Mouse (Mus musculus): ENCODE measurements around the gene Cltrn. TPM values are rescaled to one million over a fixed set of nuclear protein-coding genes. Genes with fewer than 3 reads are reported as not detected.

The Cltrn gene
- polyA plus RNA-seq, 1 experiment from 2014 or later: 3.4 TPM

- no peak for ATAC-seq (ENCODE audit: insufficient number of reproducible peaks, insufficient read depth, low FRiP score, low read depth)
- WGBS: 66% methylated on average over 2 of the region's 2 CpGs
- no peak overlapping the region for H3K27ac ChIP-seq (ENCODE audit: low read length)
Observed at GRCm38 (mm10) chrX:164152703-164153102, 64.1 kb downstream of the Cltrn start.

GRCm38 (mm10) chrX:164153606-164154005 lies 65.0 kb downstream of the Cltrn start:
- ATAC-seq (ENCODE audit: insufficient number of reproducible peaks, insufficient read depth, low FRiP score, low read depth): no peak
- Histone ChIP-seq H3K4me2 (replicated peaks; ENCODE audit: low read depth, low read length) (no peak overlapping the region), H3K4me3 (ENCODE audit: low read depth, low read length) (no peak overlapping the region), H3K9ac (replicated peaks; ENCODE audit: low read depth, low read length) (no peak overlapping the region), H3K27ac (ENCODE audit: low read length) (no peak overlapping the region), H3K27me3 (ENCODE audit: control insufficient read depth, insufficient read depth, low read length) (no peaks in the 10 kb centered on the region), H3K36me3 (ENCODE audit: control insufficient read depth, insufficient read depth, low read length) (no peaks in the 10 kb centered on the region), H3K9me3 (ENCODE audit: control insufficient read depth, low read depth, low read length) (no peaks in the 10 kb centered on the region), H3K4me1 (ENCODE audit: control insufficient read depth, insufficient read depth, low read length) (no peaks in the 10 kb centered on the region)

More at GRCm38 (mm10) chrX:164152703-164153102, 64.1 kb downstream of the Cltrn start:
- Histone ChIP-seq H3K4me3 (ENCODE audit: low read depth, low read length) (no peak overlapping the region), H3K36me3 (ENCODE audit: control insufficient read depth, insufficient read depth, low read length) (no peaks in the 10 kb centered on the region), H3K4me1 (ENCODE audit: control insufficient read depth, insufficient read depth, low read length) (no peaks in the 10 kb centered on the region), H3K9me3 (ENCODE audit: control insufficient read depth, low read depth, low read length) (no peaks in the 10 kb centered on the region), H3K9ac (replicated peaks; ENCODE audit: low read depth, low read length) (no peak overlapping the region), H3K4me2 (replicated peaks; ENCODE audit: low read depth, low read length) (no peak overlapping the region), H3K27me3 (ENCODE audit: control insufficient read depth, insufficient read depth, low read length) (no peaks in the 10 kb centered on the region)

- H3K9ac ChIP-seq (replicated peaks; ENCODE audit: low read depth, low read length): no peak overlapping the region
- H3K27me3 ChIP-seq (ENCODE audit: control insufficient read depth, insufficient read depth, low read length): no peaks in the 10 kb centered on the region
- H3K4me3 ChIP-seq (ENCODE audit: low read depth, low read length): no peak overlapping the region
- no peak for ATAC-seq (ENCODE audit: insufficient number of reproducible peaks, insufficient read depth, low FRiP score, low read depth)
- WGBS: 87% methylated on average over 5 of the region's 5 CpGs
- H3K27ac ChIP-seq (ENCODE audit: low read length): no peak overlapping the region
- no peaks in the 10 kb centered on the region for H3K9me3 ChIP-seq (ENCODE audit: control insufficient read depth, low read depth, low read length)
- no peaks in the 10 kb centered on the region for H3K4me1 ChIP-seq (ENCODE audit: control insufficient read depth, insufficient read depth, low read length)
- no peaks in the 10 kb centered on the region for H3K36me3 ChIP-seq (ENCODE audit: control insufficient read depth, insufficient read depth, low read length)
- H3K4me2 ChIP-seq (replicated peaks; ENCODE audit: low read depth, low read length): no peak overlapping the region
Observed at GRCm38 (mm10) chrX:164154594-164154993, 66.0 kb downstream of the Cltrn start.

GRCm38 (mm10) chrX:164164681-164165080 lies 76.1 kb downstream of the Cltrn start:
- Histone ChIP-seq H3K27me3 (ENCODE audit: control insufficient read depth, insufficient read depth, low read length) (no peaks in the 10 kb centered on the region), H3K9ac (replicated peaks; ENCODE audit: low read depth, low read length) (no peak overlapping the region), H3K4me3 (ENCODE audit: low read depth, low read length) (no peak overlapping the region), H3K36me3 (ENCODE audit: control insufficient read depth, insufficient read depth, low read length) (no peaks in the 10 kb centered on the region), H3K27ac (ENCODE audit: low read length) (no peak overlapping the region), H3K9me3 (ENCODE audit: control insufficient read depth, low read depth, low read length) (no peaks in the 10 kb centered on the region), H3K4me2 (replicated peaks; ENCODE audit: low read depth, low read length) (no peak overlapping the region), H3K4me1 (ENCODE audit: control insufficient read depth, insufficient read depth, low read length) (no peaks in the 10 kb centered on the region)
- ATAC-seq (ENCODE audit: insufficient number of reproducible peaks, insufficient read depth, low FRiP score, low read depth): no peak
- 85% methylated on average over 1 of the region's 1 CpGs for WGBS

Other genes starting within 250 kb of the Cltrn start
- 21.3 and 23.6 TPM in 2 replicates for gene Ap1s2, start 179.8 kb upstream of the Cltrn start, polyA plus RNA-seq (2014; fragmentation: Nextera tagmentation; extraction: Ambion mirVana)
- gene Zrsr2, start 130.2 kb upstream of the Cltrn start, polyA plus RNA-seq (2014; fragmentation: Nextera tagmentation; extraction: Ambion mirVana): 52.2 and 63.5 TPM in 2 replicates
- 0.72 and 1.1 TPM in 2 replicates for gene Car5b, start 60.8 kb upstream of the Cltrn start, polyA plus RNA-seq (2014; fragmentation: Nextera tagmentation; extraction: Ambion mirVana)
- 24.3 and 31.9 TPM in 2 replicates for gene Siah1b, start 12.3 kb upstream of the Cltrn start, polyA plus RNA-seq (2014; fragmentation: Nextera tagmentation; extraction: Ambion mirVana)
- gene Ace2, start 50.5 kb downstream of the Cltrn start, polyA plus RNA-seq (2014; fragmentation: Nextera tagmentation; extraction: Ambion mirVana): 1.4 and 2.5 TPM in 2 replicates
- 0.26 and 0.43 TPM in 2 replicates for gene Bmx, start 169.4 kb downstream of the Cltrn start, polyA plus RNA-seq (2014; fragmentation: Nextera tagmentation; extraction: Ambion mirVana)
- gene Pir, start 180.5 kb downstream of the Cltrn start, polyA plus RNA-seq (2014; fragmentation: Nextera tagmentation; extraction: Ambion mirVana): 11.9 and 12.4 TPM in 2 replicates